Mouse (Mus musculus): Measurements from ENCODE around the gene Ankrd45.
"Not testable (repeated sequence)": the region's sequence is repeated elsewhere in the genome, so short reads cannot be mapped to it uniquely, and the experiment has no call there.

Ankrd45 gene

DNA sequence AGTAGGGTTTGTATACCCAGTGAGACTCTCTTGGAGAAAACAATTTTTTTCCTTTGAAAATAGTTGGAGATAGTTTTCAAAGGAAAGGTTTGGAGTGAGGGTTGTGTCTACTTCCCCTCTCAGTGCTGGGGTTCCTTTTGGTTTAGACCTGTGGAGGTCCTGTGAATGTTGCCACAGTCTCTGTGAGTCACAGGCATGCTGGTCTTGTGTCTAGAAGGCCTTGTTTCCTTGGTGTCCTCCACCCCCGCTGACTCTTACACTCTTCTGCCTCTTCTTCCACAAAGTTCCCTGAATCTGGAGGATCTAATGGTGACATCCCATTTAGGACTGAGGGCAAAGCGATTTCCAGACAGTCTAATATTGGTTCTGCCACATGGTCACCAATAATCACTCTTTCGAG, 42.9 kb downstream of the Ankrd45 start:
- no peak for DNase-seq (ENCODE audit: low spot score)

DNA sequence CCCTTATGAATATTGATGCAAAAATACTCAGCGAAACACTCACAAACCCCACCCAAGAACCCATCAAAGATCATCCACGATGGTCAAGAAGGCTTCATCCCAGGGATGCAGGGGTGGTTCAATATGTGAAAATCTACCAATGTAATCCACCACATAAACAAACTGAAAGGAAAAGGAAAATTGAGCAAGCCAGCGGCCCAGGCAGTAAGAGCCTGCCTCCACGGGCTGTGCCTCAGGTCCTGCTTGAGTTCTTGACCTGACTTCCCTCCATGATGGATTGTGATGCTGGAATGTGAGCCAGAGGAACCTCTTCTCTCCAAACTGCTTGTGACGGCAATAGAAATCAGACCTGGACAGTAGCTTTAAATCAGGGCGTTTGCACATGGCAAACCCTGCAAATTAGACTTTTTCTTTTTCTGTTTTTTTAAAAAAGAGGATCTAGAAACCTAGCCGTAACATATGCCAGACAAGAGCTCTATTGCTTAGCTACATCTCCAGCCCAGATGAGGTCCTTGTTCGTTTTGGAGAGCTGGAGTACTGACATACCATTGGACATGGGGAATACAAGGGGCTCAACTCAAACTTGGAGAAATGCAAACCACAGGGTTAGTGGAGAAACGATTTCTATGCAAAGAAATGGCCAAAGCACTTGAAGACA, 47.9 kb downstream of the Ankrd45 start:
- DNase-seq (ENCODE audit: low spot score) = no peak

DNA sequence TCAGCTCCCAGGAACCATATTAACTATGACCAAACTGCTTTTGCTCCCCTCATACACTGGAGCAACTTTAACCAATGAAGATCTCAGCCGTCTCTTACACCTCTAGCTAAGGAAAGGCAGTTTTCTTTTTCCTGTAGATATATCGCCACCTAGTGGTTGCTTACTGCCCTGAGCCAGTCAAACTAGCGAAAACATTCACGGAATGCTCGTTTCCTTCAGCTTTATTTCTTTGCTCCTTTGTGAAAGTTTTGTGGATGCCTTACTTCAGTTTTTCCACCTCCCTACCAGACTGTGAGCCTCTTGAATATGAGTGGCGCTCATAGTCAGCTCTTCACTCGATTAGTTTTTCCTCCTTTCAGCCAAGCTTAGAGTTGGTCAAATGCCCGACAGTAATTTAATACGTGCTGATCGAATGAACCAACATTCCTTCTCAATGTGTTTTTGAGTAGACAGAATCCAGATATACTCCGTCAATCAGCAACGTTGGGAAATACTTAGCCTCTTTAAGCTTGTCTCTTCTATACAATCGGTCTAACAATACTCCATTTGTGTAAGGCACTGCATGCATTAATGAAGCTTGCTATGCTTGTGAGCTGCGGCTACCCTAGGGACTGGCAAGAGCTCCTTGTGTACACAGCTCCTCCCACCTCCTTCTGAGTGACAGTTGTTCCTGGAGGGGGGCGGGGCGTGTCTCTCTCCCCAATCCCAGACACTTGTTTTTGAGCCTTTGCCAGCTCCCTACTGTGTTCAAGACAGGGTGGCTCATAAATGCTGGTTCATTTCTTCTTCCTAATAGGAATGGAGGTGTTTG, 53.3 kb downstream of the Ankrd45 start:
- no peak for DNase-seq (ENCODE audit: low spot score)

DNA sequence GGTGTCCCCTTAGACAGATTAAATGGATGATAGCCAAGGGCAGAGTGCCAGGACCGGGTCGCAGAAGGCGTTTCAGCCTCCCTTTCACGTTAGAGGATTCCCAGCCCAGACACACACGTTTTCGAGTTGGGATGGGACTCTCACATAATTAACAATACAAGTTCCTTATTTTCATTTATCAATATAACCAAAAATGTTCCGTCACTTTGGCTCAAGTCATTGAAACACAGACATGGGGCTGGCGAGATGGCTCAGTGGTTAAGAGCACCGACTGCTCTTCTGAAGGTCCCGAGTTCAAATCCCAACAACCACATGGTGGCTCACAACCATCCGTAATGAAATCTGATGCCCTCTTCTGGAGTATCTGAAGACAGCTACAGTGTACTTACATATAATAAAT, 53.9 kb downstream of the Ankrd45 start:
- DNase-seq (ENCODE audit: low spot score) = not testable (repeated sequence)

GRCm38 (mm10) chr1:161199856-161200255, 57.4 kb downstream of the Ankrd45 start:
- DNase-seq (ENCODE audit: low spot score) = no peak

DNA sequence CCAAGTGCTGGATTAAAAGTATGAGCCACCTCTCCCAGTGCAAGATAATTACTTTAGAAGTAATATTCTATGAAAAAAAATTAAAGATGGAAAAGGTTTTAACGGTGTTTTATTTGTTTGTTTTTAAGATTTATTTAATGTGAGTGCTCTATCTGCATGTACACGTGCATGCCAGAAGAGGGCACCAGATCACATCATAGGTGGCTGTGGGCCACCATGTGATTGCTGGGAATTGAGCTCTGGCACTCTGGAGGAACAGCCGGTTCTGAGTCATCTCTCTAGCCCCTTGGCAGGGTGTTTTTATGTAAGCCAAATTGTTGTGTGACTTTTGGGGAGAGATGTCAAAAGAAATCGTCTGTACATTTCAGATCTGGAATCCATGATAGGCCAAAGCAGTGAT, 72.0 kb downstream of the Ankrd45 start:
- no peak for DNase-seq (ENCODE audit: low spot score)

- no peak for DNase-seq (ENCODE audit: low spot score)
Measured at GRCm38 (mm10) chr1:161219816-161220215, 77.3 kb downstream of the Ankrd45 start.
